Mouse (Mus musculus) forebrain, postnatal 0 days (tissue): ENCODE measurements at regions not wholly inside any gene's neighbourhood (a gene's known extent, or its start where the extent isn't known, plus 50 kb on each side); places are given as distances from the start of the nearest gene placed in this dataset.

Source experiments
- ATAC-seq: fragments of 200-750 bp; cut with Nextera tagmentation; 2 replicates; pipeline ENCODE4 v1.8.0; 2017; ENCODE audit warnings: mild to moderate bottlenecking, moderate library complexity
- DNase-seq: peaks from one replicate; pipeline ENCODE4 v3.0.0-alpha.2; 2015
- H3K27ac ChIP-seq: fragments of 300-500 bp; sonication (generic); 2 replicates; pipeline ENCODE4 v1.5.1; 2014; ENCODE audit warnings: low read depth, mild to moderate bottlenecking, antibody characterized with exemption, low read length, moderate library complexity, mixed read lengths
- H3K27me3 ChIP-seq: fragments of 300-500 bp; sonication (generic); 2 replicates; pipeline ENCODE4 v1.6.1; 2014; ENCODE audit warnings: mild to moderate bottlenecking, low read length, mixed read lengths; ENCODE audit not compliant: insufficient read depth
- H3K36me3 ChIP-seq: fragments of 300-500 bp; sonication (generic); 2 replicates; pipeline ENCODE4 v1.6.1; 2014; ENCODE audit warnings: mild to moderate bottlenecking, moderate library complexity; ENCODE audit not compliant: insufficient read depth
- H3K4me1 ChIP-seq: fragments of 300-500 bp; sonication (generic); 2 replicates; pipeline ENCODE4 v1.6.1; 2014; ENCODE audit warnings: antibody characterized with exemption; ENCODE audit not compliant: insufficient read depth
- H3K4me2 ChIP-seq: fragments of 300-500 bp; sonication (generic); 2 replicates; pipeline ENCODE4 v1.6.1; 2014; ENCODE audit warnings: low read depth, mild to moderate bottlenecking, moderate library complexity
- H3K4me3 ChIP-seq: fragments of 300-500 bp; sonication (generic); 2 replicates; pipeline ENCODE4 v1.5.1; 2014; ENCODE audit warnings: low read depth, low read length, mixed read lengths
- H3K9ac ChIP-seq: fragments of 300-500 bp; sonication (generic); 2 replicates; pipeline ENCODE4 v1.6.1; 2014; ENCODE audit warnings: mild to moderate bottlenecking
- H3K9me3 ChIP-seq: fragments of 300-500 bp; sonication (generic); 2 replicates; pipeline ENCODE4 v1.6.1; 2016; ENCODE audit warnings: low read length
- CTCF ChIP-seq: sonication (generic); IDR thresholded peaks from 2 replicates; pipeline ENCODE4 v1.5.1; 2016; ENCODE audit warnings: antibody characterized with exemption, control low read depth, low read depth
- WGBS: fragments of 180-500 bp; shearing (Covaris S2); extraction: QIAGEN DNeasy Blood & Tissue Kit; methylation state at CpG from one replicate; pipeline ENCODE4 v1.1.7; 2014; 5-methylcytosine and 5-hydroxymethylcytosine counted together

DNA sequence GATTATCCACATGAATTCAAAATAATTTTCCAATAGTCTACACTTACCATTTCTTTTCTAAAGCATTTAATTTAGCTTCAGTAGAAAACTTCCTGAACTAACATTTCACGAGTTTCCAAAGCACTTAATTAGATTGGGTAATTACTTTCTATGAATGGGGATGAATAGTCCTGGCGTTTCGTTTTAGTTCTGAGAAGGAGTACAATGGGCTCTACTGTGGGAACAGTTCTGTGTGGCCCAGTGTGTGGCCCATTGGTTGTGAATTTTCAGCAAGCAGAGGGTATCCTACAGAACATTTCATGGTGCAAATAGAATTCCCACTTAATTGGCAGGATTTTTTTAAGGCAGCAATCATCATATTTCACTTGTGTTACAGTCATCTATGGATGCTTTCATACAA, 95.5 kb downstream of the 1700017N19Rik start:
- H3K4me3 ChIP-seq = no peak overlapping the region
- no peak for TF ChIP-seq CTCF
- 7% methylated on average over 3 of the region's 3 CpGs for WGBS
- ATAC-seq = peak; percentile 77; the same call in 1 of the 2 replicates
- no peak overlapping the region for H3K4me2 ChIP-seq
- no peaks in the 10 kb centered on the region for H3K4me1 ChIP-seq
- no peaks in the 10 kb centered on the region for H3K27me3 ChIP-seq
- H3K27ac ChIP-seq = no peak overlapping the region
- no peak overlapping the region for H3K9ac ChIP-seq
- DNase-seq = peak; percentile 22
- no peaks in the 10 kb centered on the region for H3K9me3 ChIP-seq
- no peaks in the 10 kb centered on the region for H3K36me3 ChIP-seq

DNA sequence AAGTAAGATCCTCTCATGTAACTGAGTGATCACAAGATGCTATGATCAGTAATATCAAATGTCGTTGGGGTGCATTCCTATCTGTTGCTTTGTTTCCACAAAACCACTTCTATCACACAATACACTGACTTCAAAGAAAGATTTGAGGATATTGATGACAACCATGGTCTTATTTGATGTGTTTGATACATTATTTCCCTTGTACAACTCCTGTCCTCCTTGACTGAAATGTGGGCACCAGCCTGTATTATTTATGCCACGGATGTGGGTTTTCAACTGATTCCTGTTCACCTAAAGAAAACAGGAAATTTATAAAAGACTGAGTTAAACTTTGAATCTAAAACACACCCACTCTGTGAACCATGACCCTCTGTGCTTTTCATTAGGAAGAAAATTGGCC, 105.7 kb downstream of the 1700017N19Rik start:
- Histone ChIP-seq H3K36me3 (no peaks in the 10 kb centered on the region), H3K27ac (no peak overlapping the region), H3K4me2 (no peak overlapping the region), H3K9ac (no peak overlapping the region), H3K27me3 (no peaks in the 10 kb centered on the region), H3K4me3 (no peak overlapping the region), H3K9me3 (no peaks in the 10 kb centered on the region), H3K4me1 (no peaks in the 10 kb centered on the region)
- DNase-seq = no peak
- no peak for ATAC-seq
- no peak for TF ChIP-seq CTCF
- WGBS = 86% methylated on average over 2 of the region's 2 CpGs

DNA sequence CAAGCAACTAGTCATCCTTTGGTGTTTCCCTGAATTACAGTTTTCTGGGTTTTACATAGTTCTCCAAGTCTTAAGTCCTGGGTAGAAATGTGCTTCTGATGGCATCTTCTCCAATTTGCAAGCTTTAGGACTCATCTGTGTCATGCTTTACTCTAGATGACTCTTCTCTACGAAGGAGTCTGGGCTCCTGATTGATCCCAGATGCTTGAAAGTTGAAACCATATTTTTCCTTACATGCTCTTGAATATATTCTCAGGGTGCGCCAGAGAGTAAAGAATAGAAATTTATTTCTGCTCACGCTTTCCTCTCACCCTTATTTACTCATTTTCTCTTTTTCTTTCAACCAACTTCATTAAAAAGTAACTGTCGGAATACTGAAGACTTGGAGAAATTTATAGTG, 108.9 kb downstream of the 1700017N19Rik start:
- no peak for TF ChIP-seq CTCF
- no peaks in the 10 kb centered on the region for H3K36me3 ChIP-seq
- H3K27me3 ChIP-seq = no peaks in the 10 kb centered on the region
- no peaks in the 10 kb centered on the region for H3K4me1 ChIP-seq
- H3K9ac ChIP-seq = no peak overlapping the region
- no peak overlapping the region for H3K27ac ChIP-seq
- no peak overlapping the region for H3K4me3 ChIP-seq
- H3K4me2 ChIP-seq = no peak overlapping the region
- ATAC-seq (no peak), DNase-seq (no peak)
- WGBS = 76% methylated on average over 4 of the region's 4 CpGs
- H3K9me3 ChIP-seq = no peaks in the 10 kb centered on the region

DNA sequence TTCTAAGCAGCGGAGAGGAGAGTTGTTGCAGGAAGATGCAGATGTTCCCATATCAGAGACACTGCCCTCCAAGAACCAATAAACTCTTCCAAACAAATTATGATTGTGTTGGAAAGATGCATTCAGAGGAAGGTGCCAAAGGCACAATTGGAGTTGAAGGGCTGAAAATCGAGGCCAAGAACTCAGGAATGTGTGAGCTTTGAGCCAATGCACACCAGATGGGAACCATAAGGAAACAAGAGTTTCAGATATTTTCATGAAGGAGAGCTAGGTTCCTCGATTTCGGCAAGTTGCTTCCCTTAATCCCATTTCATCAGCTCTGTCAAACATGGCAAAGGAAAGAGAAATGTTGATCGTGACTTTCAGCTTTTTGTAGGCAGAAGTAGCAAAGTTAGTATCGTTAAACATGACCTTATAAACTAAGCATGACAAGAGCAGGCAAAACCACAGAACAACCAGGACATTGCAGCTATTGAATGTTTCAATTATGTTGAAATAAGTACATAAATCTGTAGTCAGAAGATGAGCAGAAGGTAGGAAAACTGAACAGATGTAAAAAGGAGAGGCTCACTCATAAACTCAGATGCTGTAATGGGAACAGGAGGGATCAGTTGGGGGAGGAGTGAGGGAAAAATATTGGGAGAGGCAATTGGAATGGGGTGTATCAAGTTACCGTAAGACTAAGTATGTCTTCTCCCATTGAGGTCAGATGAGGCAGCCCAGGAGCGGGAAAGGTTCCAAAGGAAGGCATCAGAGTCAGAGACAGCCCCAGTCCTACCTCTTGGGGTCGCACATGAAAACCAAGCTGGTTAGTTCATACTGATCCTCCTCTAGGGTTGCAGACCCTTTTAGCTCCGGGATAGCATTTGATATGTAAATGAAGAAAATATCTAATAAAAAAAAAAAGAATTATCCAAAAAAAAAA, 110.3 kb downstream of the 1700017N19Rik start:
- Histone ChIP-seq H3K9me3 (no peaks in the 10 kb centered on the region), H3K27ac (no peak overlapping the region), H3K4me1 (no peaks in the 10 kb centered on the region), H3K27me3 (no peaks in the 10 kb centered on the region), H3K4me2 (no peak overlapping the region), H3K9ac (no peak overlapping the region), H3K4me3 (no peak overlapping the region), H3K36me3 (no peaks in the 10 kb centered on the region)
- 68% methylated on average over 10 of the region's 10 CpGs for WGBS
- TF ChIP-seq CTCF = no peak
- peak; percentile 25; the same call in 1 of the 2 replicates for ATAC-seq
- DNase-seq = peak; percentile 47

DNA sequence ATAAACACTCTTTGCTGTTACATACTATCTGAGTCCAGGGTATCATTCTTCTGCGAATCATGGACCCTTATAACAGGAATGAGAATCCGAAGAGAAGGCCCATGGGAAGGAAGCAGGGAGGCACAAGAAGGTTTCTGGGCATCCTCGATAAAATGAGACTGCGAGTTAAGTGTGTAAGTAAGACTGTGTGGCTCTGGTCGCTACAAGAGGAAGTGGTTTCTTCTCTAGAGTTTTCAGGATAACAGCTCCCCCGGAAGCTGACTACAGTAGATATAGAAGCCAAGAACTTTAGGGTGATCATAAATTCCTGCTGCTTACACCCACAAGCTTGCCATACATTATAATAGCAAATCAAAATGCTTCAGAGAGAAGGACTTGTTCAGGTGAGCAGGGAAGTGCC, 111.7 kb downstream of the 1700017N19Rik start:
- 93% methylated on average over 6 of the region's 6 CpGs for WGBS
- H3K4me3 ChIP-seq = no peak overlapping the region
- no peaks in the 10 kb centered on the region for H3K9me3 ChIP-seq
- H3K4me1 ChIP-seq = no peaks in the 10 kb centered on the region
- DNase-seq (no peak), ATAC-seq (no peak)
- TF ChIP-seq CTCF = no peak
- no peak overlapping the region for H3K9ac ChIP-seq
- no peak overlapping the region for H3K4me2 ChIP-seq
- H3K27ac ChIP-seq = no peak overlapping the region
- no peaks in the 10 kb centered on the region for H3K36me3 ChIP-seq
- no peaks in the 10 kb centered on the region for H3K27me3 ChIP-seq

DNA sequence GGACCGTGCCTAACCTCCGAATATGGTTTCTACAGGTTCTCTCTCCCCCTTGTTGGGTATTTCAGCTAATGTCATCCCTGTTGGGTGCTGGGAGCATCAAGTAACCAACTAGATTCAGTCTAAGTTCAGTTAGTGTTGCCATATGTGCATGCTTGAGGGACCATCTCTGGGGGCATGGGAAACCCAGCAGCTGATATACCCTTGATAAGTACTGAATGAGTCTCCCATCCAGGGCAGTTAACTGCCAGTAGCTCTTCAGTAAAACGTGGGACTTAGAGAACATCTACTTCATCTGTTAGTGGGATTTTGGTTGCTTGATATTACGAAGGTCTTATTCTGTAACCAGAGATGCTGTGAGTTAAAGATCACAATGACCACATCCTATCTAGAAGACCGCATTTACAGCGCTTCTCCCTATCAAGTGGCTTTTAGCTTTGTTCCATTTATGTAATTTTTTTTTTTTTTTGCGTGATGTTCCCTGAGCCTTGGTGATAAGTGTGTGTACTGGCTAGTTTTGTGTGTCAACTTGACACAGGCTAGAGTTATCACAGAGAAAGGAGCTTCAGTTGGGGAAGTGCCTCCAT, 125.9 kb downstream of the 1700017N19Rik start:
- no peak overlapping the region for H3K9ac ChIP-seq
- H3K36me3 ChIP-seq = no peaks in the 10 kb centered on the region
- no peak for TF ChIP-seq CTCF
- H3K27me3 ChIP-seq = no peaks in the 10 kb centered on the region
- H3K9me3 ChIP-seq = no peaks in the 10 kb centered on the region
- H3K4me3 ChIP-seq = no peak overlapping the region
- 93% methylated on average over 7 of the region's 7 CpGs for WGBS
- ATAC-seq = no peak
- no peak overlapping the region for H3K27ac ChIP-seq
- no peak for DNase-seq
- H3K4me1 ChIP-seq = no peaks in the 10 kb centered on the region
- no peak overlapping the region for H3K4me2 ChIP-seq

DNA sequence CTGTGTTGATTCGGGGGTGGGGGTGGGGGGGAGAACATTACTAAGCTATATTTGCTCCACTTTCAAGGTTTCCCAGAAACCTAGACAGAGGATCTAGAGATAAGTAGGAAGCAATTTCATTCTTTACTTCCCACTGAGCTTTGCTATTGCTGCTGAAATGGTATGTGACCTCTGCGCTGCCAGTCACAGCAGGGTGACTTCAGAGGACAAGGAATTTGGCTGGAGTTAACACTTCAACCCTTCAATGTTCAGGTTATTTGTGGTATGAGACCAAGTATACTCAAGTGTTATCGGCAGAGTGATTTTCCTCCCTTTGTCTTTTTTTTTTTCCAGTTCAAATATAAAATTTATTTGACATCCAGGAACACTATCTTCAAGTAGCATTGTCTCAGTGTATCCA, 128.3 kb downstream of the 1700017N19Rik start:
- Histone ChIP-seq H3K27ac (no peak overlapping the region), H3K9ac (no peak overlapping the region), H3K9me3 (no peaks in the 10 kb centered on the region), H3K27me3 (no peaks in the 10 kb centered on the region), H3K4me2 (no peak overlapping the region), H3K36me3 (no peaks in the 10 kb centered on the region), H3K4me3 (no peak overlapping the region), H3K4me1 (no peaks in the 10 kb centered on the region)
- no peak for ATAC-seq
- DNase-seq = no peak
- TF ChIP-seq CTCF = no peak
- 18% methylated on average over 3 of the region's 3 CpGs for WGBS
